Mouse (Mus musculus) skeletal muscle tissue, adult 2 months (tissue): Measurements from ENCODE around the gene Lurap1l.
"Not testable (repeated sequence)": the region's sequence is repeated elsewhere in the genome, so short reads cannot be mapped to it uniquely, and the experiment has no call there.

Source experiments
- DNase-seq: peaks from one replicate; pipeline ENCODE4 v3.0.0-alpha.2; 2012; ENCODE audit warnings: low read depth, low spot score

Gene Lurap1l

DNA sequence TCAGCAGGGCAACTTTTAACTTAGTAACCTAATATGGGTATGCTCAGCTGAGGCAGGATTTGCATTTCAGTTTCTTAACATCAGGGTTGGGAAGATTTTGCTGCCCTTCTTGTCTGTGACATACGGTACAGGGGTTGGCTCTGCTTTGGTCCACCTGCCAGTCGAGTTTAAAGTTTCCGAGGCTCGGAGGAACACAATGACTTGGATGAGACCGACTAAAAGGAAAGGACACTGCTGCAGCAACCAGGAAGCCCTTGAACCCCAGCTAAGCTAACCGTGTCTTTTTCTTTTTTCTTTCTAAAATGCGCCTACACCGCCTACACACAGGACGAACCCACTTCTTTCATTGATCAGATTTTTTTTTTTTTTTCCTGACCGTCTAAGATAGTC lies at the start of gene Lurap1l:
Gene Lurap1l, plus strand, starts transcription at position 166 of the 390 bp plus-strand sequence.
- peak; percentile 37 for DNase-seq

DNA sequence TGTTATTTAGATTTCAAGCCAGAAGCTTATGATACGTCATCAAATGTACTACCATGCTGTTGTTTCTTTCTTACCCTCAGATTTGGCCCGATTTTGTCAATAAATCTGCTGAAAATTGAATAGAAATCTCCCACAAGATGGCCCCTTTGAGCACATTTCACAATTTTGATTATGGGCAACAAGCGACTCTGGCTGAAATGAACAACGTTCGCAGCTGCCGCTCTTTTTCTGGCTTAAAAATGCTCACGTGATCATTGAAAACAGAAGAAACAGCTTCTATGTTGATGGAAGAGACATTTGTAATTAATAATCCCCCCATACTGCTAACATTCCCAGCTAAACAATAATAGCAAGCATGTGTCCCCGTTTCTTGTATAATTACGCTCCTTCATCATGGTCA lies 47.5 kb upstream of the Lurap1l start:
- no peak for DNase-seq

DNA sequence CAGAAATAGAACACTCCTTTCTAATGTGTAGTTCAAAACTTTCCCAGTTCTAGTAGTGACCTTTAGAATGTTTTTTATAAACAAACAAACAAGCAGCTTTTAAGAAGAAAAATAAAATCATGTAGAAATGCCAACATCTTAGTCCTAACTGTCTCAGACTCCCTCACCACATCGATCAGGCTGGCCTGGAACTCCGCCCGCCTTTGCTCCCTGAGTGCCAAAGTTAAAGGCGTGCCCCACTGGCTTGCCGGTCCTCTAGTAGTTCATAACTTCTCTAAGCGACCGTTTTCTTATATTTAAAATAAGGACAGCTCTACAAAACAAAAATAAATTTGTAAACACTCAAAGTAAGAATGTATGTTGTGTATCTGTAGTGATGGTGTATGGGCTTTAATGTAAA lies 46.5 kb upstream of the Lurap1l start:
- DNase-seq: no peak

DNA sequence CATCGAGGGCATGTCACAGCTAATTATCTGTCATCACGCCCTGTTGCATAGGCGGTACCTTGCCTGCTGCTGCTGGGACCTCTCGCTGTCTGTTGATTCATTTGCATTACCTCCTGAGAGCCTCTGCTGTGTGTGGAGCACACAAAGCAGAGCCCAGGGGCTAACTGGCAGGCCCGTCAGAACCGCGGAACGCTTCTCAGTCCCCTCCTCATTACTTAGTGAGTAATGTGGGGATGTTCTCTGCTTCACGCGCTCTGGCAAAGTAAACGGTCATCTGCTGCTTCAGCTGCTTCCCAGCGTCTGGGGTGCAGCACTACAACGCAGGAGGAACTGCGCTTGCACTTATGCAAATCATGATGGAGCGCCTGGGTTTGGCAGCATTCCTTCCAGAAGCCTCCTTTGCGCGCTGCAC lies 45.9 kb upstream of the Lurap1l start:
- DNase-seq: no peak

DNA sequence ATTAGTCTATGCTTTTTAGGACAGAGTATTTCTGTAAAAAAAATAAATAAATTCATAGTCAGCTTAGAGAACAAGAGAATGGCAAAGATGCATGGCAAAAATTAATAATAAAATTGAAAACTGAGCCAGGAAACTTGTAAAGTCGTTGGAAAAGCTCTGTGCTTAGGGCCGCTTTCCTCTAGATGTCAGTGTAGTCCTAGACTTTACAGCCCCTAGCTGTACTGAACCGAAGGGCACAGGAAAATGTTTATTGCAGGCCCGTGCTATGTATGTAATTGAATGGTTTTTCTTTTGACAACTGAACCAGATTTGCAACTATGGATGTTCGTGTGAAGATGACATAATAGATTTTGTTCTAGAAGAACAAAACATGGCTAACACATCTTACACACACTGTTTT lies 44.4 kb upstream of the Lurap1l start:
- no peak for DNase-seq

DNA sequence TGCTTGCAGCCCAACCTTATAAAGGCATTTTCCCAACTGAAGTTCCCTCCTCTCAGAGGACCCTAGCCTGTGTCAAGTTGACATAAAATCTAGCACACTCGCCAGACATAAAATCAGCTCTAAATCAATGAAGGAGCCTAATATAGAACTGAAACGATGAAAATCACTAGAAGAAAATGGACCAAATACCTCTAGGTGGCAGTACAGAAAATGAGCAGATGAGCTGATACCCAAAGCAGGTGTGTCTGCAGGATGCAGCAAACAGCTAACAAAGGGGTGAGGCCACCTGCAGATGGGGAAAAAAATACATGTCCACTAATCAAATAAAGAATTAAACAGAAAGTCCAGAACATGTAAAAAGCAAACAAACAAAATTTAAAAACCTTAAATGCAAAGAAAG lies 40.8 kb upstream of the Lurap1l start:
- DNase-seq: no peak

DNA sequence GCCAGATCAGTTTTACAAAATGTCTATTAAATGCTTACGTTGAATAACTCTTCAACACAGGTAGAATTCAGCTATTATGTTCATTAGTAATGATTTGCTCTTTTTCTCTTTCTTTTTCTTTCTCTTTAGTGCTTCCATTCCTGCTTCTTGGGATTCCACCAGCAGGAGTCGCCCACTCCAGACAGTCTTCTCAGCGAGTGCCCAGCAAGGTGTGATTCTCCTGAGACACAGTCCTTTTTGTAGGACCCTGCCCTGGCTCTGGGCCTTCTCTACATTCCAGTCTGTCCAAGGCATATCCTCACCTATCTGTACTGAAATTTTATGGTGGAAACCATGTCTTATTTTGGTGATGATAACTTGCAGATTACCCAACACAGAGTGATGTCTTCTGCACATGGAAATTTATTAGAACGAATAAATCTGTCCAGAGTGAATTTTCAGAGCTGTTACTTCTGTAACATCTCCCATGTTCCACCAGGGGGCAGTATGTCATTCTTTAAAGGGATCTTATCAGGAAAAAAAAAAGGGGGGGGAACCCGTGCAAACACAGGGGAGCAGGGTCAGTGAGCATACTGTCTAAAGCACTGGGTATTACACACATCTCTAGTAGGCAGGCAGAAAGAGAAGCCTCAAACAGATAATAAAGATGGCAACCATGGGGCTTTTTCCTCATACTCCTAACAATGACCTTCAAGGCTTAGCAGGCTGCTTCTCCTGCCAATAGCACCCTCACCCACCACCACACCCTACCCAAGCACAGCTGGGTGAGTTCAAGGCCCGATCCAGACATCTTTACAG lies 37.4 kb upstream of the Lurap1l start:
- peak; percentile 22 for DNase-seq

DNA sequence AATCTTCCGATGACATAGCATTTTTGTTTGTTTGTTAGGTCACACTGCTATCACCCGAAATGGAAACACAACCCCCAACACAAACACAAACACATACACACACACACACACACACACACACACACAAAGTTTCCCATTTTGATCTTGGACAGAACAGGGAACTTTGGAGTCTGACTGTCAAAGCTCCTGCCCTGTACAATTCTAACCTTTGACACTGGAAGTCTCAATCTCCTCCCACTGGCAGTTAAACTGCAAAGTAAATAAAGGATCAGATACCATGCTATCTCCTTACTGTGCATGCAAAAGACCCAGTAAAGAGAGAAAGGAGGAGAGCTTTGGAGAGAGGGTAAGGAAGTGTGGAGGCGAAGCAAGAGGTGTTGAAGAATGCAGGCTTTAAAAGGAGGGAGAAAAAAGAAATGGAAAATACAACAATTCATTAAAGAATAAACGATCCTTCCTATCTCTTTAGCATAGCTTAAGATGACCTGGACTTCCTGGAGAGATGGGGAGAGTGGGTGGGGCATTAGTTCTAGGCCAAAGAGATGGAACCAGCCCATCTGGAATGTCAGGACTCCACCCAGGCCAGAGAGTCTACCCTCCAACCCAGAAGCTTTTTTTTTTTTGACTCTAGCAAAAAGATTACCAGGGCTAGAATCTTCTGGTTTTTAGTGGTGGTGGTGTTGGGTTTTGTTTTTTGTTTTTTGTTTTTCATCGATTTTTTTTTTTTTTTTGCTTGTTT lies 36.2 kb upstream of the Lurap1l start:
- DNase-seq: peak; percentile 10

DNA sequence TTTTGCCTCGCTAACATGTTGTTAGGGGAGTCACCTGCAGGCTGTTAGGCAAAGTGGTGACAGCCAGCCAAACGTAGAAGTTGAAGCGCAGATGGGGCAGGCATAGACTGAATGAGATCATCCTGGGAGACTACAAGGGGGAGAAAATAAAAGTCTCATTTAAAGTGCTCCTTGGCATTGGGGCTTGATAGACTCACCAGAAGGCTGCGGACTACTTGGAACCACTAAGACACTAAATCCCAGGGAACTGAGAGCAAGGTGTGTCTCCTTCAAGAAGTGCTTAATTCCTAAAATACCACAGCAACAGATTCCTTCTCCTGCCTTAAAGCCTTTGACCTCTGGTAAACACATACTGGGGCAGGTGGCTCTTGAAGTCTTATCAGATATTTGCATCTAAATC lies 35.4 kb upstream of the Lurap1l start:
- DNase-seq: no peak

DNA sequence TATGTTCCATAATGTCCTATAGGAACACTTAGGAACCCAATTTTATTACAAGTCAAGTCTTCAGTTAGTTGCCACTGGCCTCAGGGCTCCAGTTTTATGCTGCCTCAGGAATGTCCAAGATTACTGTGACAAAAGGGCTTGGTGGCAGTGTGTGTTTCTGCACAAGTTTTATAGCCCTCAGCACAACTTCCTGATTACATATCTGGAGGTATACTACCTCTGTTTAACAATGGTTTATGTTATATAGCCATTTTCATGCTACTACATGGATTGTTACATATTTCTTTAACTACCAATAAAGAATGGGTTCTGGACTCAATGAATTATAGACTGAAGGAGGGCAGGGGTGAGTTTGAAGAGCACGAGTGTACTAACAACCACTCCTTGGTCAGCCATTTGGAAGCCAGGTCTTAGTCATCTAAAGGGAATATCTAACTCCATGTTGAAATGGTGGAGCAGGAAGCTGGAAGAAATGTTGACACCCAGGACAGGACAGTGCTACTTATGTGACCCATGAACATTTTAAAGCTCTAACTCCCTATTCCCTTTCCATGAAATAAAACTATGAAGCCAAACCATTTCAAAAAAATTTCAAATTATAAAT lies 28.3 kb upstream of the Lurap1l start:
- DNase-seq: no peak

DNA sequence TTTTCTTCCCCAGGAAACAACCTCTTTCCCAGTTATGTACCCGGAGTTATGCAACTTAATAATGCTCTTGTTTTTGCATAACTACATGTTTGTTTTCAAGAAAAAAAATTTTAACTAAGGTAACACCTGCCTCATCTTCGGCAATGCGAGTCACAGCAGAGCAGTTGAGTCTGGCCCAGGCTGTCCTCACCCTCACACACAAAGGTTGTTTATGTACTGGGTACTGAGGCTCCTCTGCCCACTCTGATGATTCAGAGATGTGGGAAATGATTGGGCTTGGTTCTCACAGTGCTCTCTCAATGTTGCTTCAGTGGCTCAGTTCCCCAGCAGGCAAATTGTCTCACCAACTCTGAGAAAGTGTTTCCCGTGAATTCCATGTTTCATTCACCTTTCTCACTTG lies 23.8 kb upstream of the Lurap1l start:
- no peak for DNase-seq

DNA sequence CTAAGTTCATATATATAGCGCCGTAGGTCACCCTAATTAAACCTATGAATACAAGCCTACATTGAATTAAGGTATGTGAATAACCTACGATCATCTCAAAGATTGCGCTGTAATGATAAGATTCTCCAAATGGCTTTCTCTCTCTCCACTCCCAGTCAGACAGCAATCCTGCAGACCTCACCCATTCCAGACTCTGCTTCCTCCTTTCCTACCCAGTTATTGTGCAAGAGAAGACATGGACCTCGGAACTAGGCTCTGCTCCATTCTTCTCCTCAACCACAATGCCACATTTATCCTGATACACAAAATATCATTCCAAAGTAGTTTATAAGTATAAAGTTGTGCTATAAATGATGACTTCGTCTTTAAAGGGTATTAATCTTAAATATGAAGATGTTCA lies 19.4 kb upstream of the Lurap1l start:
- no peak for DNase-seq

DNA sequence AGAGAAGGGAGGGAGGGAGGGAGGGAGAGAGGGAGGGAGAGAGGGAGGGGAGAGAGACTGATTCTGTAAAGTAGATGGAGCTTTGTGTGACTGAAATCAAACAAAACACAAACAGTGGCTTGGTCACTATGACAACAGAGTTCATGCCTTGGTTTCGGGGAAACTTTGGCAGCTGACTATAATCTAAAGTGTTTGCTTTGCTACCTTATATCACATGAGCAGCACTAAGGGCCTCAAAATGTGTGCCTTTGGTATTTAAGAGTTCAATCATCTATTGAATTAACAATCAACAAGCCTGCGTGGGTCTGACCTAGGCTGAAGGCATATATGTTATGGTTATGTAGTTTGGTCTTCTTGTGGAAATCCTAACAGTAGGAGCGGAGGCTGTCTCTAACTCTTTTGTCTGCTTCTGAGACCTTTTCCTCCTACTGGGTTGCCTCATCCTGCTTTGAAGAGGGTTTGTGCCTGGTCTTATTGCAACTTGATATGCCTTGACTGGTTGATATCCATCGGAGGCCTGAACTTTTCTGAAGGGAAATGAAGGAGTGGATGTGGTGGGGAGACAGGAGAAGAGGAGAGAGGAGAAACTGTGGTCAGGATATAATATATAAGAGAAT lies 15.1 kb upstream of the Lurap1l start:
- DNase-seq: no peak

DNA sequence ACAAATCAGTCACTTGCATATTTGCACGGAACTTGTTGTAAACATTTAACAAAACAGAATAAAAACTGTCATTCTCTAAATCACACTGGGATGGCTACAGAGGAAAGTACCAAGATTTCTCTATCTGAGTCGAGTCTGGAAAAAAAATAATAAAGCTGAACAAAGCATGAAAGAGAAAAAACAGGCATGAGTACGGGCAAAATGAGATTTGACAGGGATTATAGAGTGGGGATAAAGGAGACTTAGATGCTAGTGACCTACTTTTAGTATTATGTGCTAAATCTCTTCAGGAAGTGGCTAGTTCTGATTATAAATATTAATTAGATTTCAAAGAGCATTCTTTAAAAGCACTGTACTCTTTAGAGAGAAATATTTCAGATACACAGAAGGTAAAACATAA lies 3.7 kb upstream of the Lurap1l start:
- no peak for DNase-seq

DNA sequence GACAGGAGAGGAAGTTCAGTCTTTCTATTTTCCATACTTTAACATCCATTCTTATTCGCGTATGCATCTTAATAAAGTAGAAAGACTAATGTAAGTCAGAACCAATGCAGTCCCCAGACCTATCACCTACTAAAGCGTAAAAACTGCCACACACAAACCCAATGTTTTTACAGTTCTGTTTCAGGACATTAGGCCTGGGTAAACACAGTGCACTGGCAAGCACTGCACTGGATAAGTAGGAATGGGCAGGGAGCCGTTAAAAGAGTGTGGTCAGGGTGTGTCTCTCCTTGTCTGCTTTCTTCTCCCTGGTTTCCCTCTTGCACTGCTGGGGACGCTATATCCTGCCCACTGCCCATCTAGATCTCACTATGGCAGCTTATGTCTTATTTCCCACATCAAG lies 2.5 kb upstream of the Lurap1l start:
- no peak for DNase-seq

DNA sequence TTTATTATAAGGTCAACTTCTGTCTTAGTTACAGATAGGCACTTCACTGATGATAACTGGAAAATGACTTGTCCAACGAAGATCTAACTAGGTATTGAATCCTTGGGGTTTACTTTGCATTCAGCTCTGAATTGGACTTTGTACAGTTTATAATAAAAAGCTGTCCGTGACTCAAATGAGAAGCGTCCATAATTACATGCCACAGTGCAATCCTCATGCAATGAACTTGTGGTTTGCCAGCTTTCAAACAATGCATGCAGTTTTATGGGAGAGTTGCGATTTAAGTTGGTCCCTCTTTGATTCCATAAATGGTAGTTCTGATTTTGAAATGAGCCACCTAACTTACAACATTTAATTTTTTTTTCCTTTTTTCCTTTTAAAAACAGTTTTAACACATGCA lies 1.5 kb upstream of the Lurap1l start:
- no peak for DNase-seq

DNA sequence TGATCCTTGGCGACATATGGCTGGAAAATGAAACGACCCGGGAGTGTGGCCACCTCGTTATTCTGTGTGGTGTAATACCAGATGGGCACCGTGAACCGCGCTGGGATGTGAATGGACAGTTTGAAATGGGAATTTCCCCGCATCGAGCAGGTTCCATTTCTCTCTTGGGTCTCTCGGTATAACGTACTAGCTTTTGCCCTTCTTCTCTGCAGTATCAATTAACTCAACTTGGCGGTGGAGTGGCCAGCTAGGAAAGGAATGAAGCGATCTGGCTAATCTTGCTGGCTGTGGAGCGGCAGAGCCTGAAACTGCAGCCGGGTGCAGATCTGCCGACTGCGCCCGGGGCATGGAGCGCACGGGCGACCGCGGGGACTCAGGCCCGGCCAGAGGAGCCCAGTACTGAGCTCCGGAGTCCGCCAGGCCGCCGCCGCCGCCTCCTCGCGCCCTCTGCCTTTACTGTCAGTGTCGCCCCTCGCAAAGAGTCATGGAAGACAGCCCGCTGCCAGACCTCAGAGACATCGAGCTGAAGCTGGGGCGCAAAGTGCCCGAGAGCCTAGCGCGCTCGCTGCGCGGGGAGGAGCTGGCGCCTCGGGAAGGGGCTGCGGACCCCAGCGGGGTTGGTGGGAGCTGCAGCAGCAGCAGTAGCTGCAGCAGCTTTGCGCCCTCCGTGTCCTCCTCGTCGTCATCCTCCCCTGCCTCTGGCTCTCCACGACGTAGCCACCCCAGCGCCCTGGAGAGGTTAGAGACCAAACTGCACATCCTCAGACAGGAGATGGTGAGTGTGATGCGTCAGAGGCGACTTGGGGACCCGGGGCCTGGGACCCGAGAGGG lies 640 bp downstream of the Lurap1l start:
- DNase-seq: peak; percentile 10

DNA sequence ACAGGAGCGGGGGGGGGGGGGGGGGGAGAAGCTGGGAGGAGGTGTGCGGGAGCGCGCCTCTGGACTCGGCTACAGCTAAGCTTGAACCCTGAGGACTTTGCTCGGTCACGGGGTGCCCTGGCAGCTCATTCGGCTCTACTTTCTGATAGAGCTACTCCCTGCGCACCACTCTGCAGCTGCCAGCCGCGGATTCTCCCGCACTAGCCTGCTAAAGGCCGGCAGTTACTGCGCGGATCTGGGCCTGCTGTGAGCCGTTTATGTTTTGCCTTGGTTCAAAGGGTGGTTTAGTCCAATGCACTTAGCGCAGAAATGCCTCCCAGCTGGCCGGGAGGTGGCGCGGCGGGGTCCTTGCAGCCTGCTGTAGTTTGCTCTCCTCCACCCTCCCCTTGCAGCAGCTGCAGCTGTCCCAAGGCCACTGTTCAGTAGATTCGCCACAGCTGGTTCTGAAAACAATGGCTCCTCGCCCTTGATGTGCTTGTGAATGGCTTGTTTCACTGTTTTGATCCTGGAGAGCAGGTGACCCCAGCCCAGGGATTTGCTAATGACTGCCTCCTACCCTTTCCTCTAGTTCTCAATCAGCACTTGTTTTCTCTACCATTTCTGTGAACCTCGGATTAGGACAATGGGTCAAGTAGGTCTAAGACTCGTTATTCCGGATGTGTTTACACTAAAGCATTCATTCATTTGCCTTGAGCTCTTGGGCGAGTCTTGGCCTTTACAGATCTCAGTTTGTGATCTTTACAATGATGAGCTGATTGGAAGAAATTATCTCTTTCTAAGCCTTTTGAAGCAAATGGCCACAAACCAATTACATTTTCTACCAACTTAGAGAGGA lies 1.5 kb downstream of the Lurap1l start:
- peak; percentile 65 for DNase-seq

DNA sequence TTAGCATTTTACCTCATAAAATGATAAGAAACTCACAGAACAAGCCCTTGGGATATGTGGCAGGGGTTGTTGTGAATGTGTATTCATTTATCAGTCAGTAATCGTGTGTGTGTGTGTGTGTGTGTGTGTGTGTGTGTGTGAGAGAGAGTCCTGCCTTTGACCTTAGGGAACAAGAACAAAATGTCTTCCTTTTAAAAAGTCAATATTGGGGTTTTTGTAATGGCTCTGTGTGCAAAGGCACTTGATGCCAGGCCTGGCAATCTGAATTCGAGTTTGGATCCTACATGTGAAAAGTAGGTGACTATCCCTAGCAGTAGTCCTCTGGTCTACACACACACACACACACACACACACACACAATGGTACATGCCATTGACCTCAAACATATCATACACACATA lies 4.8 kb downstream of the Lurap1l start:
- DNase-seq: no peak

DNA sequence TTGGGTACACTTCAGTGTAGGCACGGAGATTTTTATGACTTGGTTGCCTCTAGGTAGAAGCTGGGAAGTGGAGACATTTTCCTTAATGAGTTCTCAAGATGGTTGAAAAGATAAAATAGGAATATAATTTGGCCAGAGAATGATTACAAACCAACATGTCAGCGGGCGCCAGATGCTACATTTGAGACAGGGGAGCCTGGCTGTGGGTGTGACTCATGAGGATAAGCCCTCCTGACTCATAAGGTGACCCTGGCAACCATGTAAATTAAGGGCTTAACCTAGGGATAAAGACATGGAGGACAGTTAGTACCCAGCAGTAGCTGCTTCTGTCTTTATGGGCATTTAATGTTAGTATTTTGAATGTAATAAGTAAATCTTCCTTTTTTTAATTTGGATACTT lies 6.2 kb downstream of the Lurap1l start:
- no peak for DNase-seq

DNA sequence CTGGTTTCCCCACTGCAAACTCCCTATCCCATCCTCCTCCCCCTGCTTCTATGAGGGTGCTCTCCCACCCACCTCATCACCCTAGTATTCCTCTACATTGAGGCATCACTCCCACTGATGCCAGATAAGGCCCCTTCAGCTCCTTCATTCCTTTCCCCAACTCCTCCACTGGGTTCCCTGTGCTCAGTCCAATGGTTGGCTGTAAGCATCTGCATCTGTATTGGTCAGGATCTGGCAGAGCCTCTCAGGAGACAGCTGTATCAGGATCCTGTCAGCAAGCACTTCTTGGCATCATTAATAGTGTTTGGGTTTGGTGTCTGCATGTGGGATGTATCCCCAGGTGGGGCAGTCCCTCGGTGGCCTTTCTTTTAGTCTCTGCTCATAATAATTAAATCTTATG lies 6.7 kb downstream of the Lurap1l start:
- DNase-seq: not testable (repeated sequence)
